ENCODE assay signal across 9 mouse cellular contexts in genomic region chr2:127845346-127845982, GRCm38 (mm10). TPM values are rescaled to one million over a fixed set of nuclear protein-coding genes. Genes with fewer than 3 reads are reported as not detected.
DNase-seq lines count a peak whose midpoint lies in the region; ATAC-seq and TF ChIP-seq lines count a peak whose summit lies in the region.
"Had no signal": no experiment of that assay in that cellular context is flagged by ENCODE, and none has a peak within 500 bp of the region (broad histone marks: within the 10 kb centered on the region; RNA-seq: fewer than 3 reads in every experiment).

No protein-coding gene starts in this region.

- H3K36me3 ChIP-seq in intestine, postnatal 0 days (ENCODE audit: control insufficient read depth, insufficient read depth) = no peaks in the 10 kb centered on the region
- H3K36me3 ChIP-seq in intestine, embryonic 16.5 days (ENCODE audit: control insufficient read depth, insufficient read depth, low read length) = no peaks in the 10 kb centered on the region

- H3K4me1 ChIP-seq in intestine, postnatal 0 days (replicated peaks; ENCODE audit: control insufficient read depth, insufficient read depth, low read length) = no peaks in the 10 kb centered on the region
- H3K4me1 ChIP-seq in intestine, embryonic 16.5 days (ENCODE audit: control insufficient read depth, insufficient read depth, low read length) = no peaks in the 10 kb centered on the region

- no peak overlapping the region for H3K4me3 ChIP-seq in intestine, postnatal 0 days (ENCODE audit: low read depth, low read length)
- H3K4me3 ChIP-seq in intestine, embryonic 16.5 days (ENCODE audit: low read length) = no peak overlapping the region

- no peak for ATAC-seq in CD4-positive, CD25-positive, alpha-beta regulatory T cell, adult 4 months
- ATAC-seq in intestine, postnatal 0 days = no peak
- no peak for ATAC-seq in intestine, embryonic 16.5 days
- peak; percentile 88 for ATAC-seq in megakaryocyte, adult 5-6 weeks (ENCODE audit: poor library complexity, severe bottlenecking)

- intact Hi-C loops in left cerebral cortex, postnatal 10 days (cut with DNase I) = loop anchor here (10.0 kb wide), 1 partner anchor 241 kb away; no protein-coding TSS in a partner anchor

- no peak overlapping the region for H3K9ac ChIP-seq in intestine, postnatal 0 days (ENCODE audit: low read depth, low read length)
- no peak overlapping the region for H3K9ac ChIP-seq in intestine, embryonic 16.5 days (ENCODE audit: low read depth, low read length)

- WGBS in intestine, postnatal 0 days = 38% methylated on average over 7 of the region's 7 CpGs
- whole genome bisulfite sequencing in intestine, embryonic 16.5 days = 47% methylated on average over 7 of the region's 7 CpGs

- no peak overlapping the region for H3K4me2 ChIP-seq in intestine, postnatal 0 days (replicated peaks; ENCODE audit: low read depth)
- H3K4me2 ChIP-seq in intestine, embryonic 16.5 days (ENCODE audit: low read depth, low read length) = no peak overlapping the region

- peak; percentile 26 for DNase-seq in CD4-positive, CD25-positive, alpha-beta regulatory T cell, adult 2 months (ENCODE audit: low read depth, low spot score)
- peak; percentile 36 for DNase-seq in MEL-GATA-1-ER (ENCODE audit: extremely low read depth, low read depth)
- no peak for DNase-seq in left cerebral cortex, postnatal 10 days (ENCODE audit: extremely low spot score in 1 of 2, low spot score in 2 of 2)
- DNase-seq in urinary bladder, postnatal 4 days (ENCODE audit: low spot score in 2 of 2) = no peak

- H3K27me3 ChIP-seq in intestine, postnatal 0 days (replicated peaks; ENCODE audit: control insufficient read depth, insufficient read depth, low read length) = no peaks in the 10 kb centered on the region; the same call in 1 of the 2 replicates
- peaks cover 4% of the 10 kb centered on the region; the same call in 1 of the 2 replicates for H3K27me3 ChIP-seq in intestine, embryonic 16.5 days (replicated peaks; ENCODE audit: control insufficient read depth, insufficient read depth, low read length)

- no peaks in the 10 kb centered on the region for H3K9me3 ChIP-seq in intestine, postnatal 0 days (ENCODE audit: control insufficient read depth)
- no peaks in the 10 kb centered on the region for H3K9me3 ChIP-seq in intestine, embryonic 16.5 days (ENCODE audit: control insufficient read depth, low read length)

- H3K27ac ChIP-seq in intestine, postnatal 0 days (ENCODE audit: low read depth, low read length) = no peak overlapping the region
- no peak overlapping the region for H3K27ac ChIP-seq in intestine, embryonic 16.5 days (ENCODE audit: low read length)

- peak; percentile 63 for TF ChIP-seq CTCF in intestine, postnatal 0 days (IDR thresholded peaks at IDR 0.05; ENCODE audit: low read depth)

RNA-seq across cellular contexts. Expression of gene Acoxl, which starts 6.8 kb away (rescaled TPM):
- polyA plus RNA-seq in CD4-positive, CD25-positive, alpha-beta regulatory T cell, adult 4 months (2017; shearing (Covaris generic)) = under 1 TPM; 0.19 to 0.79 TPM
- 0.13 and 0.25 TPM in 2 replicates for polyA plus RNA-seq in intestine, postnatal 0 days (2015; fragmentation: Nextera tagmentation; extraction: Ambion mirVana)
- 0.10 and 0.17 TPM in 2 replicates for polyA plus RNA-seq in intestine, embryonic 16.5 days (2015; fragmentation: Nextera tagmentation; extraction: Ambion mirVana)
- 0.56 and 0.57 TPM in 2 replicates for total RNA-seq in megakaryocyte, adult 5-6 weeks (2015)
- 0.11 and 0.28 TPM in 2 replicates for total RNA-seq in megakaryocyte, adult 5-6 weeks (2017)
- total RNA-seq in left cerebral cortex, postnatal 10 days (2021) = not detected
- total RNA-seq: heart, postnatal 36 days had no signal

RNA-seq across cellular contexts. Expression of gene Bub1, which starts 13.8 kb away (rescaled TPM):
- polyA plus RNA-seq in CD4-positive, CD25-positive, alpha-beta regulatory T cell, adult 4 months (2017; shearing (Covaris generic)) = 1 to 10 TPM in 1 of 2 experiments, under 1 TPM in 1; 0.83 to 5.0 TPM
- polyA plus RNA-seq in intestine, postnatal 0 days (2015; fragmentation: Nextera tagmentation; extraction: Ambion mirVana) = 5.1 and 6.3 TPM in 2 replicates
- 30.8 and 36.8 TPM in 2 replicates for polyA plus RNA-seq in intestine, embryonic 16.5 days (2015; fragmentation: Nextera tagmentation; extraction: Ambion mirVana)
- 52.6 and 56.4 TPM in 2 replicates for total RNA-seq in megakaryocyte, adult 5-6 weeks (2015)
- total RNA-seq in megakaryocyte, adult 5-6 weeks (2017) = 52.9 and 55.4 TPM in 2 replicates
- total RNA-seq in left cerebral cortex, postnatal 10 days (2021) = 1 to 10 TPM; 1.2 to 2.3 TPM

RNA-seq across cellular contexts. Expression of gene Mtln, which starts 53.2 kb away (rescaled TPM):
- 10 to 100 TPM; 28.9 to 40.0 TPM for polyA plus RNA-seq in CD4-positive, CD25-positive, alpha-beta regulatory T cell, adult 4 months (2017; shearing (Covaris generic))
- polyA plus RNA-seq in intestine, postnatal 0 days (2015; fragmentation: Nextera tagmentation; extraction: Ambion mirVana) = 50.0 and 50.6 TPM in 2 replicates
- polyA plus RNA-seq in intestine, embryonic 16.5 days (2015; fragmentation: Nextera tagmentation; extraction: Ambion mirVana) = 43.0 and 43.2 TPM in 2 replicates
- 8.0 and 9.0 TPM in 2 replicates for total RNA-seq in megakaryocyte, adult 5-6 weeks (2015)
- total RNA-seq in megakaryocyte, adult 5-6 weeks (2017) = 11.8 and 28.5 TPM in 2 replicates
- 10 to 100 TPM; 39.5 to 43.4 TPM for total RNA-seq in left cerebral cortex, postnatal 10 days (2021)

RNA-seq across cellular contexts. Expression of gene Nphp1, which starts 56.8 kb away (rescaled TPM):
- under 1 TPM in 1 of 2 experiments, not detected in 1; 0.27 TPM for polyA plus RNA-seq in CD4-positive, CD25-positive, alpha-beta regulatory T cell, adult 4 months (2017; shearing (Covaris generic))
- 13.0 and 13.3 TPM in 2 replicates for polyA plus RNA-seq in intestine, postnatal 0 days (2015; fragmentation: Nextera tagmentation; extraction: Ambion mirVana)
- 16.3 and 17.6 TPM in 2 replicates for polyA plus RNA-seq in intestine, embryonic 16.5 days (2015; fragmentation: Nextera tagmentation; extraction: Ambion mirVana)
- 0.84 and 2.1 TPM in 2 replicates for total RNA-seq in megakaryocyte, adult 5-6 weeks (2015)
- 0.24 and 1.7 TPM in 2 replicates for total RNA-seq in megakaryocyte, adult 5-6 weeks (2017)
- total RNA-seq in left cerebral cortex, postnatal 10 days (2021) = 10 to 100 TPM; 15.6 to 16.6 TPM

Comparison
In these comparisons a context has a peak if more than half of its experiments do, and no peak if none do; other contexts are left out.
1. DNase-seq: peak in CD4-positive, CD25-positive, alpha-beta regulatory T cell, adult 2 months (single experiment) and MEL-GATA-1-ER (single experiment); none in left cerebral cortex, postnatal 10 days (0 of 2) and urinary bladder, postnatal 4 days (0 of 2).